Comparison of ENCODE assay signal across 21 mouse cellular contexts in the genomic region with DNA sequence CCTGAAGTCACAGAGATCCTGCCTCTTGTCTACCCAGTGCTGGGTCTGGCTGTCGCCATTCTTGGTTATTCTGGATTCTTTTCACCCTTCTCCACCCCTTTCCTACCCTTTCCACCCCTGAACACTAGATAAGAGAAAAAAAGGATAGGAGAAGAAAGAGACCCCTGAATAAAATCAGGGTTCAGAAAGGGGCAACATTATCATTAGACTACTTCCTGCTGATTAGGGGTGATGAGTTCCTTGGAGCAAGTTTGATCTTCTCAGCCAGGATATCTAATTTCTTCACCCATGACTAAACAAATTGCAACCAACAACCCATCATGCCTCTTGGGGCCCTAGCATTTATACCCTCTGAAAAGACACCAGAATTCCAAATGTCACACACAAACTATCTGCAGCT. TPM values are rescaled to one million over a fixed set of nuclear protein-coding genes. Genes with fewer than 3 reads are reported as not detected.
DNase-seq lines count a peak whose midpoint lies in the region; ATAC-seq and TF ChIP-seq lines count a peak whose summit lies in the region.
"Had no signal": no experiment of that assay in that cellular context is flagged by ENCODE, and none has a peak within 500 bp of the region (broad histone marks: within the 10 kb centered on the region; RNA-seq: fewer than 3 reads in every experiment).

No protein-coding gene starts in this region.

- no peak overlapping the region for H3K27ac ChIP-seq in midbrain, embryonic 11.5 days (ENCODE audit: low read depth, low read length)
- H3K27ac ChIP-seq in midbrain, embryonic 10.5 days (replicated peaks) = no peak overlapping the region
- no peak overlapping the region for H3K27ac ChIP-seq in MEL (ENCODE audit: control insufficient read depth, low read depth, low read length)
- no peak overlapping the region for H3K27ac ChIP-seq in forebrain, embryonic 15.5 days (replicated peaks)

- 76% methylated on average over 1 of the region's 1 CpGs for WGBS in midbrain, embryonic 11.5 days
- WGBS in midbrain, embryonic 10.5 days = 78% methylated on average over 1 of the region's 1 CpGs
- 79% methylated on average over 1 of the region's 1 CpGs for WGBS in forebrain, embryonic 15.5 days

- peaks cover 21% of the 10 kb centered on the region for H3K79me2 ChIP-seq in MEL (ENCODE audit: control insufficient read depth, insufficient read depth, low read length, poor library complexity)

- DNase-seq in midbrain, embryonic 11.5 days (ENCODE audit: low spot score, missing footprints) = peak; percentile 39
- no peak for DNase-seq in midbrain, embryonic 10.5 days (ENCODE audit: low spot score)
- DNase-seq in MEL (ENCODE audit: low read depth, low spot score) = peak; percentile 27
- DNase-seq: adrenal gland, adult 2 months; adrenal gland, adult 8-10 months; adrenal gland, postnatal 10 days; adrenal gland, postnatal 14 days; adrenal gland, postnatal 25 days; adrenal gland, postnatal 36 days; B cell, adult 2 months; cerebellum, adult 11 months; cerebellum, adult 11-12 months; cerebellum, adult 18-20 months; cerebellum, adult 2 months had no signal

- H3K4me2 ChIP-seq in midbrain, embryonic 11.5 days = no peak overlapping the region
- no peak overlapping the region for H3K4me2 ChIP-seq in forebrain, embryonic 15.5 days (replicated peaks)

- TF ChIP-seq RAD21 in MEL (IDR thresholded peaks at IDR 0.05; ENCODE audit: low read depth, low read length) = no peak

- TF ChIP-seq EP300 in MEL (IDR thresholded peaks at IDR 0.05; ENCODE audit: low read depth in 1 of 2, low read length in 2 of 2) = peak; percentile 52 to 59; a peak in 3 of 4 replicates

- peaks cover 5% of the 10 kb centered on the region; the same call in 1 of the 2 replicates for H3K36me3 ChIP-seq in midbrain, embryonic 11.5 days (ENCODE audit: control insufficient read depth, insufficient read depth, low read length)
- H3K36me3 ChIP-seq in midbrain, embryonic 10.5 days = peaks cover 48% of the 10 kb centered on the region
- peaks cover 6 to 28% of the 10 kb centered on the region in 2 experiments for H3K36me3 ChIP-seq in MEL (ENCODE audit: control insufficient read depth in 1 of 2, insufficient read depth in 2 of 2, low read length in 2 of 2)
- peaks cover 36% of the 10 kb centered on the region for H3K36me3 ChIP-seq in forebrain, embryonic 15.5 days

- no peaks in the 10 kb centered on the region for H3K27me3 ChIP-seq in midbrain, embryonic 11.5 days (ENCODE audit: control insufficient read depth, insufficient read depth, low read length)
- H3K27me3 ChIP-seq in midbrain, embryonic 10.5 days (ENCODE audit: low read depth, poor library complexity, severe bottlenecking) = no peaks in the 10 kb centered on the region
- H3K27me3 ChIP-seq in MEL (ENCODE audit: control insufficient read depth in 1 of 2, insufficient read depth in 2 of 2, low read length in 2 of 2) = no peaks in the 10 kb centered on the region
- H3K27me3 ChIP-seq in forebrain, embryonic 15.5 days = no peaks in the 10 kb centered on the region
- H3K27me3 ChIP-seq: CH12.LX, Patski had no signal

- 0 out of 4 replicates have a peak, but pooled peaks of 1 of the 2 experiments have one; percentile 15 for TF ChIP-seq POLR2A in MEL (IDR thresholded peaks at IDR 0.05; ENCODE audit: control insufficient read depth in 1 of 2, insufficient read depth in 1 of 2, low read depth in 1 of 2, low read length in 2 of 2, poor library complexity in 1 of 2)

- no peaks in the 10 kb centered on the region for H3K9me3 ChIP-seq in midbrain, embryonic 11.5 days (ENCODE audit: control insufficient read depth, low read length)
- no peaks in the 10 kb centered on the region for H3K9me3 ChIP-seq in midbrain, embryonic 10.5 days (replicated peaks)
- H3K9me3 ChIP-seq in MEL (replicated peaks; ENCODE audit: insufficient read depth, low read length) = no peaks in the 10 kb centered on the region
- H3K9me3 ChIP-seq in forebrain, embryonic 15.5 days = no peaks in the 10 kb centered on the region
- H3K9me3 ChIP-seq: G1E had no signal

- H3K9ac ChIP-seq in midbrain, embryonic 11.5 days (ENCODE audit: low read length) = no peak overlapping the region
- H3K9ac ChIP-seq in MEL (ENCODE audit: control insufficient read depth, low read depth, low read length, poor library complexity, severe bottlenecking) = no peak overlapping the region
- no peak overlapping the region for H3K9ac ChIP-seq in forebrain, embryonic 15.5 days (replicated peaks)

- H3K4me3 ChIP-seq in midbrain, embryonic 11.5 days (ENCODE audit: low read depth, low read length) = no peak overlapping the region
- no peak overlapping the region for H3K4me3 ChIP-seq in midbrain, embryonic 10.5 days
- H3K4me3 ChIP-seq in MEL (ENCODE audit: control insufficient read depth in 1 of 2, insufficient read depth in 1 of 2, low read depth in 2 of 2, low read length in 2 of 2) = no peak overlapping the region
- no peak overlapping the region for H3K4me3 ChIP-seq in forebrain, embryonic 15.5 days

- peaks cover 11% of the 10 kb centered on the region for H3K4me1 ChIP-seq in midbrain, embryonic 11.5 days (ENCODE audit: control insufficient read depth, insufficient read depth, low read length)
- H3K4me1 ChIP-seq in midbrain, embryonic 10.5 days = peaks cover 23% of the 10 kb centered on the region
- peaks cover 9 to 19% of the 10 kb centered on the region in 2 experiments for H3K4me1 ChIP-seq in MEL (ENCODE audit: control insufficient read depth in 1 of 2, insufficient read depth in 2 of 2, low read length in 2 of 2)
- H3K4me1 ChIP-seq in forebrain, embryonic 15.5 days = peaks cover 28% of the 10 kb centered on the region

- no peak for ATAC-seq in midbrain, embryonic 11.5 days (ENCODE audit: low FRiP score)
- ATAC-seq in forebrain, embryonic 15.5 days (replicated peaks) = no peak
- ATAC-seq: activated CD4-positive, CD25-positive, alpha-beta regulatory T cell, adult 4 months; CD4-positive, CD25-positive, alpha-beta regulatory T cell, adult 4 months; Patski had no signal

- no peak for TF ChIP-seq CTCF in MEL (IDR thresholded peaks at IDR 0.05 in 2 of 3, conservative IDR thresholded peaks at IDR 0.05 in 1 of 3; ENCODE audit: control insufficient read depth in 1 of 3, insufficient read depth in 1 of 3, low read depth in 2 of 3, low read length in 3 of 3, poor library complexity in 1 of 3, severe bottlenecking in 1 of 3)

TF ChIP-seq in MEL, 35 proteins besides CTCF, POLR2A, EP300 and RAD21:
- no peak for TF ChIP-seq SIN3A (IDR thresholded peaks at IDR 0.05; ENCODE audit: low read length)
- TF ChIP-seq CHD1 (IDR thresholded peaks at IDR 0.05; ENCODE audit: low read depth, low read length) = no peak
- no peak for TF ChIP-seq MAX (IDR thresholded peaks at IDR 0.05; ENCODE audit: low read length)
- TF ChIP-seq RCOR1 (IDR thresholded peaks at IDR 0.05; ENCODE audit: low read depth, low read length) = peak; percentile 68
- no peak for TF ChIP-seq KAT2A (conservative IDR thresholded peaks at IDR 0.05; ENCODE audit: low read depth, low read length)
- peak; percentile 52; the same call in 1 of the 2 replicates for TF ChIP-seq GATA1 (IDR thresholded peaks at IDR 0.05; ENCODE audit: low read depth, low read length)
- no peak for TF ChIP-seq ZKSCAN1 (IDR thresholded peaks at IDR 0.05; ENCODE audit: low read depth, low read length)

RNA-seq across cellular contexts. Expression of gene Vps33b, which starts 1.7 kb away (rescaled TPM):
- polyA plus RNA-seq in midbrain, embryonic 11.5 days (2014; fragmentation: Nextera tagmentation; extraction: Ambion mirVana) = 12.6 and 14.3 TPM in 2 replicates
- 16.6 and 19.9 TPM in 2 replicates for polyA plus RNA-seq in midbrain, embryonic 10.5 days (2016; fragmentation: Nextera tagmentation; extraction: Ambion mirVana)
- 24.9 and 27.6 TPM in 2 replicates for total RNA-seq in MEL (2012; rRNA removed)
- polyA plus RNA-seq in MEL (2012; ENCODE audit: insufficient read depth in 1 of 2, insufficient read length in 2 of 2, low read depth in 1 of 2, low replicate concordance in 2 of 2, missing spikeins in 1 of 2) = 10 to 100 TPM in 1 of 2 experiments, not detected in 1; 23.4 TPM
- 17.4 and 19.8 TPM in 2 replicates for polyA plus RNA-seq in forebrain, embryonic 15.5 days (2015; fragmentation: Nextera tagmentation; extraction: Ambion mirVana)

RNA-seq across cellular contexts. Expression of gene Ngrn, which starts 6.7 kb away (rescaled TPM):
- 53.1 and 53.2 TPM in 2 replicates for polyA plus RNA-seq in midbrain, embryonic 11.5 days (2014; fragmentation: Nextera tagmentation; extraction: Ambion mirVana)
- polyA plus RNA-seq in midbrain, embryonic 10.5 days (2016; fragmentation: Nextera tagmentation; extraction: Ambion mirVana) = 44.8 and 48.9 TPM in 2 replicates
- total RNA-seq in MEL (2012; rRNA removed) = 42.8 and 48.0 TPM in 2 replicates
- polyA plus RNA-seq in MEL (2012; ENCODE audit: insufficient read depth in 1 of 2, insufficient read length in 2 of 2, low read depth in 1 of 2, low replicate concordance in 2 of 2, missing spikeins in 1 of 2) = 10 to 100 TPM in 1 of 2 experiments, not detected in 1; 37.2 TPM
- 67.7 and 67.9 TPM in 2 replicates for polyA plus RNA-seq in forebrain, embryonic 15.5 days (2015; fragmentation: Nextera tagmentation; extraction: Ambion mirVana)

RNA-seq across cellular contexts. Expression of gene Ttll13, which starts 21.6 kb away (rescaled TPM):
- 0.53 and 0.91 TPM in 2 replicates for polyA plus RNA-seq in midbrain, embryonic 11.5 days (2014; fragmentation: Nextera tagmentation; extraction: Ambion mirVana)
- 0.68 and 0.94 TPM in 2 replicates for polyA plus RNA-seq in midbrain, embryonic 10.5 days (2016; fragmentation: Nextera tagmentation; extraction: Ambion mirVana)
- total RNA-seq in MEL (2012; rRNA removed) = 0.39 and 0.46 TPM in 2 replicates
- polyA plus RNA-seq in MEL (2012; ENCODE audit: insufficient read depth in 1 of 2, insufficient read length in 2 of 2, low read depth in 1 of 2, low replicate concordance in 2 of 2, missing spikeins in 1 of 2) = under 1 TPM in 1 of 2 experiments, not detected in 1; 0.40 TPM
- polyA plus RNA-seq in forebrain, embryonic 15.5 days (2015; fragmentation: Nextera tagmentation; extraction: Ambion mirVana) = 1.0 and 1.1 TPM in 2 replicates
- polyA plus RNA-seq: C2C12 had no signal

RNA-seq across cellular contexts. Expression of gene Prc1, which starts 26.5 kb away (rescaled TPM):
- polyA plus RNA-seq in midbrain, embryonic 11.5 days (2014; fragmentation: Nextera tagmentation; extraction: Ambion mirVana) = 231 and 232 TPM in 2 replicates
- 253 and 279 TPM in 2 replicates for polyA plus RNA-seq in midbrain, embryonic 10.5 days (2016; fragmentation: Nextera tagmentation; extraction: Ambion mirVana)
- 68.5 and 71.7 TPM in 2 replicates for total RNA-seq in MEL (2012; rRNA removed)
- 100 to 1,000 TPM in 1 of 2 experiments, 10 to 100 TPM in 1; 82.2 to 108 TPM for polyA plus RNA-seq in MEL (2012; ENCODE audit: insufficient read depth in 1 of 2, insufficient read length in 2 of 2, low read depth in 1 of 2, low replicate concordance in 2 of 2, missing spikeins in 1 of 2)
- 91.2 and 94.4 TPM in 2 replicates for polyA plus RNA-seq in forebrain, embryonic 15.5 days (2015; fragmentation: Nextera tagmentation; extraction: Ambion mirVana)

RNA-seq across cellular contexts. Expression of gene Gdpgp1, which starts 35.1 kb away (rescaled TPM):
- polyA plus RNA-seq in midbrain, embryonic 11.5 days (2014; fragmentation: Nextera tagmentation; extraction: Ambion mirVana) = 3.8 and 4.5 TPM in 2 replicates
- 5.6 and 6.3 TPM in 2 replicates for polyA plus RNA-seq in midbrain, embryonic 10.5 days (2016; fragmentation: Nextera tagmentation; extraction: Ambion mirVana)
- total RNA-seq in MEL (2012; rRNA removed) = 3.4 and 4.0 TPM in 2 replicates
- 1 to 10 TPM in 1 of 2 experiments, not detected in 1; 4.6 TPM for polyA plus RNA-seq in MEL (2012; ENCODE audit: insufficient read depth in 1 of 2, insufficient read length in 2 of 2, low read depth in 1 of 2, low replicate concordance in 2 of 2, missing spikeins in 1 of 2)
- polyA plus RNA-seq in forebrain, embryonic 15.5 days (2015; fragmentation: Nextera tagmentation; extraction: Ambion mirVana) = 3.6 and 3.9 TPM in 2 replicates
